Mouse (Mus musculus) CH12.LX (cell line): Measurements from ENCODE around the gene Psma6.

ENCODE experiments used
- CTCF ChIP-seq, 2 experiments: IDR thresholded peaks in 1 of 2; conservative IDR thresholded peaks in 1 of 2; 2 replicates each; pipeline ENCODE4 v1.5.1; 2011 to 2012; ENCODE audit warnings: low read depth in 2 of 2, low read length in 2 of 2, improper control_type of control experiment in 1 of 2, inconsistent platforms in 1 of 2, mild to moderate bottlenecking in 1 of 2, moderate library complexity in 1 of 2
- E2F4 ChIP-seq: IDR thresholded peaks from 2 replicates; pipeline ENCODE4 v1.6.1; 2011; ENCODE audit warnings: low read depth, low read length, improper control_type of control experiment; ENCODE audit not compliant: insufficient replicate concordance
- EP300 ChIP-seq: IDR thresholded peaks from 2 replicates; pipeline ENCODE4 v1.6.1; 2011; ENCODE audit warnings: low read length, improper control_type of control experiment
- ETS1 ChIP-seq: conservative IDR thresholded peaks from 2 replicates; pipeline ENCODE4 v1.6.1; 2012; ENCODE audit warnings: low read depth, mild to moderate bottlenecking, inconsistent platforms, low read length, improper control_type of control experiment, moderate library complexity
- GABPA ChIP-seq: IDR thresholded peaks from 2 replicates; pipeline ENCODE4 v1.6.1; 2012; ENCODE audit warnings: low read depth, low read length, improper control_type of control experiment, inconsistent platforms; ENCODE audit not compliant: insufficient replicate concordance
- MXI1 ChIP-seq: IDR thresholded peaks from 2 replicates; pipeline ENCODE4 v1.6.1; 2011; ENCODE audit warnings: mild to moderate bottlenecking, low read depth, low read length, improper control_type of control experiment
- MYC ChIP-seq: IDR thresholded peaks from 2 replicates; pipeline ENCODE4 v1.6.1; 2011; ENCODE audit warnings: low read depth, mild to moderate bottlenecking, improper control_type of control experiment, low read length
- POLR2A ChIP-seq: IDR thresholded peaks from 2 replicates; pipeline ENCODE4 v1.6.1; 2011; ENCODE audit warnings: low read depth, mild to moderate bottlenecking, improper control_type of control experiment, low read length
- SMC3 ChIP-seq: IDR thresholded peaks from 2 replicates; pipeline ENCODE4 v1.6.1; 2011; ENCODE audit warnings: low read depth, low read length, improper control_type of control experiment
- ZMIZ1 ChIP-seq: IDR thresholded peaks from 2 replicates; pipeline ENCODE4 v1.6.1; 2012; ENCODE audit warnings: low read depth, mild to moderate bottlenecking, inconsistent platforms, low read length, improper control_type of control experiment

GRCm38 (mm10) chr12:55446746-55447395 lies 62.8 kb downstream of the Psma6 start:
- no peak for TF ChIP-seq GABPA
- no peak for TF ChIP-seq CTCF (conservative IDR thresholded peaks at IDR 0.05 in 1 of 2, IDR thresholded peaks at IDR 0.05 in 1 of 2; ENCODE audit: low read depth in 2 of 2, low read length in 2 of 2)
- peak; percentile 98 for TF ChIP-seq ZMIZ1
- TF ChIP-seq POLR2A, result peak; percentile 95
- peak; percentile 79 for TF ChIP-seq MXI1
- peak; percentile 20; the same call in 1 of the 2 replicates for TF ChIP-seq EP300
- peak; percentile 83 for TF ChIP-seq ETS1
- no peak for TF ChIP-seq E2F4
- TF ChIP-seq MYC, result no peak; the same call in 1 of the 2 replicates
- TF ChIP-seq SMC3, result peak; percentile 8; the same call in 1 of the 2 replicates
